Mouse (Mus musculus) sigmoid colon, adult 10 weeks (tissue): ENCODE data around the gene Tgfbr3. TPM values are rescaled to one million over a fixed set of nuclear protein-coding genes. Genes with fewer than 3 reads are reported as not detected.

ENCODE experiments used
- polyA plus RNA-seq: library from polyadenylated mRNA; stranded (reverse); fragments of 350-450 nt; fragmentation: Illumina TruSeq; extraction: RNeasy Lipid Tissue Mini Kit (QIAGEN cat#74804); gene quantifications from one replicate; pipeline ENCODE4 v1.2.3, GENCODE M21; 2014; ENCODE audit warnings: low read depth, low replicate concordance

Tgfbr3 gene
- polyA plus RNA-seq = 18.5 TPM

GRCm38 (mm10) chr5:107289234-107289764, at the start of gene Tgfbr3:
TSS of gene Tgfbr3 (minus strand) at chr5:107289629.

GRCm38 (mm10) chr5:107330916-107331421, 41.5 kb upstream of the Tgfbr3 start, which contains the start of gene Brdt:
TSS of gene Brdt (plus strand) at chr5:107331159.

Other genes with a start within 250 kb of the Tgfbr3 start
- gene Brdt, start 41.5 kb upstream of the Tgfbr3 start, polyA plus RNA-seq = 6.4 TPM
- 20.4 TPM for gene Ephx4, start 113.1 kb upstream of the Tgfbr3 start, polyA plus RNA-seq
- not detected for gene Lpcat2b, start 141.9 kb upstream of the Tgfbr3 start, polyA plus RNA-seq
- 28.1 TPM for gene Btbd8, start 148.4 kb upstream of the Tgfbr3 start, polyA plus RNA-seq
- 0.47 TPM for gene Gm42669, start 218.0 kb upstream of the Tgfbr3 start, polyA plus RNA-seq
- 0.13 TPM for gene 1700028K03Rik, start 245.1 kb upstream of the Tgfbr3 start, polyA plus RNA-seq